Mouse (Mus musculus) 416B (cell line): ENCODE results near the gene Ptpn11.

Experiments used
- DNase-seq: peaks from one replicate; pipeline ENCODE4 v3.0.0; 2011; ENCODE audit warnings: low read depth

The Ptpn11 gene

GRCm38 (mm10) chr5:121124208-121125185 is 66.7 kb downstream of the Ptpn11 start:
- DNase-seq, result peak; percentile 99

GRCm38 (mm10) chr5:121123399-121123798 is 67.8 kb downstream of the Ptpn11 start:
- DNase-seq, result no peak

- peak; percentile 32 for DNase-seq
These were observed 68.6 kb downstream of the Ptpn11 start for GRCm38 (mm10) chr5:121122577-121122976.

GRCm38 (mm10) chr5:121122036-121122435 is 69.2 kb downstream of the Ptpn11 start:
- peak; percentile 54 for DNase-seq

GRCm38 (mm10) chr5:121119331-121120034 is 71.7 kb downstream of the Ptpn11 start:
- DNase-seq, result no peak

GRCm38 (mm10) chr5:121118345-121118744 is 72.9 kb downstream of the Ptpn11 start:
- peak; percentile 18 for DNase-seq

GRCm38 (mm10) chr5:121116941-121117340 is 74.3 kb downstream of the Ptpn11 start:
- DNase-seq, result no peak

GRCm38 (mm10) chr5:121115391-121116157 is 75.6 kb downstream of the Ptpn11 start:
- no peak for DNase-seq

- DNase-seq, result no peak
These were observed 77.0 kb downstream of the Ptpn11 start for GRCm38 (mm10) chr5:121114151-121114550.

GRCm38 (mm10) chr5:121112390-121112789 is 78.8 kb downstream of the Ptpn11 start:
- peak; percentile 22 for DNase-seq

- no peak for DNase-seq
These were observed 79.9 kb downstream of the Ptpn11 start for GRCm38 (mm10) chr5:121111106-121111915.

GRCm38 (mm10) chr5:121109185-121109584 is 82.0 kb downstream of the Ptpn11 start:
- no peak for DNase-seq

- no peak for DNase-seq
These were observed 84.3 kb downstream of the Ptpn11 start for GRCm38 (mm10) chr5:121106913-121107312.

GRCm38 (mm10) chr5:121100886-121101580 is 90.2 kb downstream of the Ptpn11 start:
- peak; percentile 78 for DNase-seq

- peak; percentile 42 for DNase-seq
These were observed 91.1 kb downstream of the Ptpn11 start for GRCm38 (mm10) chr5:121100095-121100494.

GRCm38 (mm10) chr5:121097970-121098369 is 93.2 kb downstream of the Ptpn11 start:
- DNase-seq, result no peak

GRCm38 (mm10) chr5:121096744-121097143 is 94.5 kb downstream of the Ptpn11 start:
- DNase-seq, result no peak

GRCm38 (mm10) chr5:121093281-121093680 is 97.9 kb downstream of the Ptpn11 start:
- DNase-seq, result no peak

GRCm38 (mm10) chr5:121089660-121090059 is 101.5 kb downstream of the Ptpn11 start:
- DNase-seq, result no peak

- DNase-seq, result no peak
These were observed 103.5 kb downstream of the Ptpn11 start for GRCm38 (mm10) chr5:121087733-121088132.

- DNase-seq, result no peak
These were observed 108.6 kb downstream of the Ptpn11 start for GRCm38 (mm10) chr5:121082605-121083004.
